Mouse (Mus musculus) neural tube, embryonic 14.5 days (tissue): ENCODE results near the gene Rab19. TPM values are rescaled to one million over a fixed set of nuclear protein-coding genes. Genes with fewer than 3 reads are reported as not detected.

Experiments used
- ATAC-seq: fragments of 200-750 bp; cut with Nextera tagmentation; 2 replicates; pipeline ENCODE4 v1.8.0; 2017; ENCODE audit warnings: low read depth, mild to moderate bottlenecking, moderate TSS enrichment, moderate library complexity
- H3K27ac ChIP-seq: fragments of 300-500 bp; sonication (generic); 2 replicates; pipeline ENCODE4 v1.5.1; 2014; ENCODE audit warnings: low read depth, mild to moderate bottlenecking, control low read depth, low read length, moderate library complexity, mixed read lengths
- H3K27me3 ChIP-seq: fragments of 300-500 bp; sonication (generic); 2 replicates; pipeline ENCODE4 v1.6.1; 2014; ENCODE audit warnings: low read length; ENCODE audit not compliant: control insufficient read depth, insufficient read depth
- H3K36me3 ChIP-seq: fragments of 300-500 bp; sonication (generic); 2 replicates; pipeline ENCODE4 v1.6.1; 2014; ENCODE audit warnings: low read length, mixed read lengths; ENCODE audit not compliant: control insufficient read depth, insufficient read depth
- H3K4me1 ChIP-seq: fragments of 300-500 bp; sonication (generic); 2 replicates; pipeline ENCODE4 v1.6.1; 2014; ENCODE audit warnings: low read length; ENCODE audit not compliant: control insufficient read depth, insufficient read depth
- H3K4me2 ChIP-seq: fragments of 300-500 bp; sonication (generic); 2 replicates; pipeline ENCODE4 v1.6.1; 2014; ENCODE audit warnings: mild to moderate bottlenecking, low read depth, low read length, control low read depth
- H3K4me3 ChIP-seq: fragments of 300-500 bp; sonication (generic); 2 replicates; pipeline ENCODE4 v1.5.1; 2014; ENCODE audit warnings: low read depth, low read length, control low read depth, mixed read lengths
- H3K9ac ChIP-seq: fragments of 300-500 bp; sonication (generic); replicated peaks from 2 replicates; pipeline ENCODE4 v1.6.1; 2014; ENCODE audit warnings: low read depth, mild to moderate bottlenecking, control low read depth, low read length, mixed read lengths
- H3K9me3 ChIP-seq: fragments of 300-500 bp; sonication (generic); 2 replicates; pipeline ENCODE4 v1.6.1; 2016; ENCODE audit warnings: low read length; ENCODE audit not compliant: control insufficient read depth
- WGBS: fragments of 180-500 bp; shearing (Covaris S2); extraction: QIAGEN DNeasy Blood & Tissue Kit; methylation state at CpG from one replicate; pipeline ENCODE4 v1.1.7; 2014; 5-methylcytosine and 5-hydroxymethylcytosine counted together
- polyA plus RNA-seq: library from polyadenylated mRNA; unstranded; fragments of >200 nt; fragmentation: Nextera tagmentation; extraction: Ambion mirVana; gene quantifications from 2 replicates; pipeline ENCODE4 v1.2.1, GENCODE M21; 2014

Gene Rab19
- polyA plus RNA-seq, 1 experiment from 2014 or later: not detected

DNA sequence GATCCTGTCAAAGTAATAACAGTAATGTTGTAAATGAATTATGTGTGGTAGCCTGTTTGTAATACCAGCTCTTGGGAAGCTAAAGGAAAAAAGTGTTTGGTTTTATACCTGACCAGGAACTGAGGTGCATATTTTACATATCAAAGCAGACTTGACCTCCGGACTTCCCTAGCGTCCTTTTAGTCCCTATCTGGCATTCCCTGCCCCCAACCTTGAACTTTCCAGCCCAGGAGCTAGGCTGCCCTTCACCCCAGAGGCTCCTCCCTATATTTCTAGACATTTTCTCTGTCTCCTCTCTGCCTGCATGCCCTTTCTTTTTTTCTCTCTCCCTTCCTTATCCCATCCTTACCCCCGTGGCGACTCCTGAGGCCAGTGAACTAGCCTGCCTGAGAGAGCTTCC lies 39.9 kb downstream of the Rab19 start:
- peak overlapping the region; percentile 96 for H3K27ac ChIP-seq

DNA sequence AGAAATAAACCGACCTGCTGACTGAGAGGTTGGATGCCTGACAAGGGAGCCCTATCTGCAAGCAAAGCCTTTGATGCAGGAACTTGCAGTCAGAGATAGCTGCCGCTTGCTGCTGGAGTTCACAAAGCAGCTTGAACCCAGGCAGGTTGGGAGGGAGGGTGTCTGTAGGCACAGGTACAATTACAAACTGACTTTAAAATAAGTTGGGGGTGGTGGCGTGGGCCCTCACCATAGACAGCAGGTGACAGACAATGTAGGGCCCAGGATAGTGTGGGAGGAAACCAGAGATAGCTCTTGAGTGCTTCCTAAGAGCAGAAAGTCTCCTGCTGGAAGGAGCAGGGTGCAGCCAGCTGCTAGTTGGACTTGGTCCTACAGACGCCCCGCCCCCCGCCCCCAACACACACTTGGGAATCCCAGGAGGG lies 42.2 kb downstream of the Rab19 start:
- Histone ChIP-seq H3K4me2 (no peak overlapping the region), H3K9me3 (no peaks in the 10 kb centered on the region), H3K27ac (no peak overlapping the region), H3K4me1 (peaks cover 4% of the 10 kb centered on the region), H3K36me3 (no peaks in the 10 kb centered on the region), H3K9ac (no peak overlapping the region), H3K27me3 (no peaks in the 10 kb centered on the region), H3K4me3 (no peak overlapping the region)
- WGBS: 72% methylated on average over 6 of the region's 6 CpGs
- no peak for ATAC-seq

More for the DNA sequence above, 39.9 kb downstream of the Rab19 start:
- H3K27me3 ChIP-seq: no peaks in the 10 kb centered on the region
- 42% methylated on average over 4 of the region's 4 CpGs for WGBS
- no peak for ATAC-seq
- no peaks in the 10 kb centered on the region for H3K36me3 ChIP-seq
- peak overlapping the region; percentile 60; the same call in 1 of the 2 replicates for H3K4me2 ChIP-seq
- H3K9me3 ChIP-seq: no peaks in the 10 kb centered on the region
- H3K9ac ChIP-seq: no peak overlapping the region; the same call in 1 of the 2 replicates
- peaks cover 11% of the 10 kb centered on the region for H3K4me1 ChIP-seq
- H3K4me3 ChIP-seq: peak overlapping the region; percentile 87

DNA sequence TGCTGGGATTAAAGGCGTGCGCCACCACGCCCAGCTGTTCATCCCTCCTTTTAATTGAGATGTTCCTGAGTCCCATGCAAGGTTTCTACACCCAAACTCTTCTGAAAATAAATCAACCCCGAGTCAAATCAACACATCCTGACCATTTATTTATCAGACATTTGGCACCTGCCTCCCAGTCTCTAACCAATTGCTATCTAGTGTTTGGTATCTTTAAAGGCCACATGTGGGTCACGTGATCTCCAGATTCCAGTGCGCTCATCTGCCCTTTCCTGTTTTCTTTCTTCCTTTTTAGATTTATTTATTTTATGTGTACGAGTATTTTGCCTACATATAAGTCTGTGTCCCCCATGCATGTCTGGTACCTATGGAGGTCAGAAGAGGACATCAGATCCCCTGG lies 42.7 kb downstream of the Rab19 start:
- H3K27me3 ChIP-seq: no peaks in the 10 kb centered on the region
- H3K9me3 ChIP-seq: no peaks in the 10 kb centered on the region
- no peak overlapping the region for H3K9ac ChIP-seq
- no peak overlapping the region for H3K4me3 ChIP-seq
- no peaks in the 10 kb centered on the region for H3K4me1 ChIP-seq
- no peak overlapping the region for H3K4me2 ChIP-seq
- H3K27ac ChIP-seq: no peak overlapping the region
- WGBS: 95% methylated on average over 7 of the region's 7 CpGs
- H3K36me3 ChIP-seq: no peaks in the 10 kb centered on the region
- no peak for ATAC-seq

DNA sequence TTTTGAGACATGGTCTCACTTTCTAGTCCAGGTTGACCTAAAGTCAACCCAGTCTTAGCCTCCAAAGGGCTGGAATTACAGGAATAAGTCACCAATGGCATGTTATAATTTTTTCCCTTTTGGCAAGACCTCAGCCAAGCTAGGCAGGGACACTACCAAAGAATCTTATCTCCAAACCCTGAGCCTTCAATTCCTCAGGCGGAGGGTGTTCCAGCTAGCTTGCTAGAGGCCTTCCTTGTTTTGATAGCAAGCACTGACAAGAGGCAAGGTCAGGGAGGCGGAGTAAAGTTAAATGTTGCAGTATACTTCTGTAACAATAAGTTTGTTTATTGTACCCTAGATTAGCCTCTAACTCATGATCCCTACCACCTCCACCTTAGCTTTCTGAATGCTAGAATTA lies 44.2 kb downstream of the Rab19 start:
- no peaks in the 10 kb centered on the region for H3K9me3 ChIP-seq
- H3K4me1 ChIP-seq: no peaks in the 10 kb centered on the region
- no peaks in the 10 kb centered on the region for H3K36me3 ChIP-seq
- H3K4me3 ChIP-seq: no peak overlapping the region
- no peak for ATAC-seq
- no peak overlapping the region for H3K4me2 ChIP-seq
- WGBS: 93% methylated on average over 2 of the region's 2 CpGs
- H3K27ac ChIP-seq: no peak overlapping the region
- no peaks in the 10 kb centered on the region for H3K27me3 ChIP-seq
- no peak overlapping the region for H3K9ac ChIP-seq

DNA sequence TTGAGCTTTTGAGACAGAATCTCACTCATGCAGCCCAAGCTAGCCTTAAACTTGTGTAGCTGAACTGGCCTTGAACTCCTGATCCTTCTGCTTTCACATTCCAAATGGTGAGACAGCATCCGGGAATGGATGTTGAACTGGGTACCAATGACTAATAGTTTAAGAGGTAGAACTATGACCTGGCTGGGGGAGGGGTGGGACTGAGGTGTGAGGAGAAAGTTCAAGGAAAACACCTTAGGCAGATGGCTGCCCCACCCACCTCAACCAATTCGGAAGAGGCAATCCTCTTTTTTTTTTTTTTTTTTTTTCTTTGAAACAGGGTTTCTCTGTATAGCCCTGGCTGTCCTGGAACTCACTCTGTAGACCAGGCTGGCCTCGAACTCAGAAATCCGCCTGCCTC lies 45.8 kb downstream of the Rab19 start:
- no peak for ATAC-seq
- no peak overlapping the region for H3K9ac ChIP-seq
- H3K4me2 ChIP-seq: no peak overlapping the region
- no peaks in the 10 kb centered on the region for H3K27me3 ChIP-seq
- H3K36me3 ChIP-seq: no peaks in the 10 kb centered on the region
- 93% methylated on average over 4 of the region's 4 CpGs for WGBS
- H3K4me3 ChIP-seq: no peak overlapping the region
- H3K27ac ChIP-seq: no peak overlapping the region
- H3K9me3 ChIP-seq: no peaks in the 10 kb centered on the region
- no peaks in the 10 kb centered on the region for H3K4me1 ChIP-seq

DNA sequence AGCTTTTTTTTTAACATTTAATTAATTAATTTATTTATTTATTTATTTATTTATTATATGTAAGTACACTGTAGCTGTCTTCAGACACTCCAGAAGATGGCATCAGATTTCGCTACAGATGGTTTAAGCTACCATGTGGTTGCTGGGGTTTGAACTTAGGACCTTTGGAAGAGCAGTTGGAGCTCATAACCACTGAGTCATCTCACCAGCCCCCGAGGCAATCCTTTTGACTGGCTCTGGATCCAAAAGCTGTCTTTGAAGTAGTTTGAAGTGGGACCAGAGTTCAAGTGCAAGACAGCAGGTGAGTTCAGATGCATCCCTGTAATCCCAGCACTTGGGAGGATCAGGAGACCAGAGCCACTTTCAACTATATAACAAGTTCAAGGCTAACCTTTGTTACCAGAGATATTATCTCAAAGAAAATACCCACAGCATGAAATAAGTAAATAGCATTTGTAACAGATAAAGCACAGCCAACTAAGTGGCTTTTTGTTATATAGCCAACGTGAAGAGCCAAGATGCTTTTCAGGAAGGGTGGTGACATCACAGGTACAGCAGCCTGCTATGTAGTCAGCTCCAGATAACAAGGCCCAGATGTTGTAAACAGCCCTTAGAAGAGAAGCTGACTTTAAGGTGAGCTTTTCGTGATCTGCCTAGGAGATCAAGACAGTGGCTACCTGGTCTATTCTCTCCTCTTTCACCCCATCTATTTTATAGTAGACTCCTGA lies 46.5 kb downstream of the Rab19 start:
- no peak overlapping the region for H3K4me3 ChIP-seq
- no peaks in the 10 kb centered on the region for H3K9me3 ChIP-seq
- no peaks in the 10 kb centered on the region for H3K4me1 ChIP-seq
- no peak for ATAC-seq
- no peak overlapping the region for H3K27ac ChIP-seq
- no peaks in the 10 kb centered on the region for H3K36me3 ChIP-seq
- no peak overlapping the region for H3K4me2 ChIP-seq
- 84% methylated on average over 4 of the region's 4 CpGs for WGBS
- H3K9ac ChIP-seq: no peak overlapping the region
- no peaks in the 10 kb centered on the region for H3K27me3 ChIP-seq

DNA sequence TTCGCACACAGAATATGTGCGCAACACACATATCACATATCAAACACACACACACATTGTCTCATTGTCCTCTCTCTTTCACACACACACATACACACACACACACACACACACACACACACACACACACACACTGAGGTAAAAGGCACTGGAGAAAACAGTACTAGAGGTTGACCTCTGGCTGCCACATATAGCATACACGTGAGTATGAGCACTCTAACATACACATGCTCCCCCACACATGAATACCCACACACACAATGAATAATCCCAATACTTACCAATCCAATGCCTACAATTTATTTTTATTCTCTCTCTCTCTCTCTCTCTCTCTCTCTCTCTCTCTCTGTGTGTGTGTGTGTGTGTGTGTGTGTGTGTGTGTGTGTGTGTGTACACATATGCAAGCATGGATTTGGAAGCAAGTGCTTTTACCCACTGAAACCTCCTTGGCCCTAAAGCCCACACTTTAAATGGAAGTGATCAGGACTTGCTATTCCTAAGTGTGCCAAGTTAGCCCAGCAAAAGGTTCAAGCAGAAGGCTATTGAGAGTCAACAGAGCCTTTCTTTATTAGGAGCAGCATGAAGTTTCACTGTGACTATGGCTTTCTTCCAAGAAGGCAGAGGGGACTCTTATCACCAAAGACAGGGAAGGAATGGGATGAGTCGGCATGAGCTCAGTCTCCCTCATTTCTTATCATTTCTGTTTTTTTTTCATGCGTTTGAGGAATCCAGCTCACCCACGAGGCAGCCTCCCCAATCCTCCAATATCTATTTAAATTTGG lies 48.2 kb downstream of the Rab19 start:
- no peaks in the 10 kb centered on the region for H3K4me1 ChIP-seq
- no peak overlapping the region for H3K9ac ChIP-seq
- no peak overlapping the region for H3K4me2 ChIP-seq
- no peaks in the 10 kb centered on the region for H3K36me3 ChIP-seq
- H3K4me3 ChIP-seq: no peak overlapping the region
- no peaks in the 10 kb centered on the region for H3K27me3 ChIP-seq
- no peaks in the 10 kb centered on the region for H3K9me3 ChIP-seq
- WGBS: 86% methylated on average over 6 of the region's 6 CpGs
- no peak for ATAC-seq
- H3K27ac ChIP-seq: no peak overlapping the region

DNA sequence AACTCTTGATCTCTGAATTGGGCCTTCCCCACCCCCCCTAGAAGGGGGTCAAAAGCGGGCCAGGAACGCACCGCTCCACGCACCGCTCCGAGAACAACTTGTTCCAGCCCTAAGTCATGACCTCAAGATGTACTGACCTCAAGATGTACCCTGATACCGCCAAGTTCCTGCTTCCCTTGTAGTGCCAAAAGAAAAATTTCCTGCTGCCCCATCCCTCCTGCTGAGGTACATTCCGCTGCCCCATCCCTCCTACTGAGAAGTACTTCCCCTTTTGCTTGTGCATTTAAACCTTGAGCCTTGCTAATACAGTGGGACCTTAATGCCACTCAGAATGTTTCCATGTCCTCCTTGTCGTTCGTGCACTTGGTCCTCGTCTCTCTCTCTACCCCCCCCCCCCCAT lies 49.7 kb downstream of the Rab19 start:
- ATAC-seq: no peak
- Histone ChIP-seq H3K4me1 (no peaks in the 10 kb centered on the region), H3K9ac (no peak overlapping the region), H3K4me3 (no peak overlapping the region), H3K9me3 (no peaks in the 10 kb centered on the region), H3K4me2 (no peak overlapping the region), H3K36me3 (no peaks in the 10 kb centered on the region), H3K27me3 (no peaks in the 10 kb centered on the region), H3K27ac (no peak overlapping the region)
- 81% methylated on average over 11 of the region's 11 CpGs for WGBS

DNA sequence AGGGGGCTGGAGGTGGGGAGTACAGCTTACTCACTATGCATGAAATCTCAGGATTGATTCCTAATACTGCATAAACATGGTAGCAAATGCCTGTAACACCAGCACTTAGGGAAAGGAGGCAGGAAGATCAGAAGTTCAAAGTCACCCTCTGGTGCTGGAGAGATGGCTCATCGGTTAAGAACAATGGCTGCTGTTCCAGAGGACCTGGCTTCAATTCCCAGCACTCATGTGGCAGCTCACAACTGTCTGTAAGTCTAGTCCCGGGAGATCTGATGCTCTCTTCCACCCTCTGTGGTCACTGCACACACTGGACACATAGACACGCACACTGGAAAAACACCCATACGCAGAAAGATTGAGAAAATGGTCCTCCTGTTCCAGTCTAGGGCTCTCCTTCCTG lies 52.2 kb downstream of the Rab19 start:
- Histone ChIP-seq H3K9me3 (no peaks in the 10 kb centered on the region), H3K4me2 (no peak overlapping the region), H3K27ac (no peak overlapping the region), H3K9ac (no peak overlapping the region), H3K36me3 (no peaks in the 10 kb centered on the region), H3K27me3 (no peaks in the 10 kb centered on the region), H3K4me1 (no peaks in the 10 kb centered on the region), H3K4me3 (no peak overlapping the region)
- no peak for ATAC-seq
- 88% methylated on average over 4 of the region's 4 CpGs for WGBS
